9 mouse cellular contexts compared by ENCODE assay signal in genomic region chr19:38602811-38603210, GRCm38 (mm10).
A peak's percentile ranks its signal among the peaks of the same experiment; 100 is the strongest.
DNase-seq lines count a peak whose midpoint lies in the region; ATAC-seq and TF ChIP-seq lines count a peak whose summit lies in the region.
"Had no signal": no experiment of that assay in that cellular context is flagged by ENCODE, and none has a peak within 500 bp of the region (broad histone marks: within the 10 kb centered on the region; RNA-seq: fewer than 3 reads in every experiment).

No protein-coding gene starts in this region.

- H3K4me2 ChIP-seq in hindbrain, postnatal 0 days (ENCODE audit: low read depth, low read length), result no peak overlapping the region
- no peak overlapping the region for H3K4me2 ChIP-seq in hindbrain, embryonic 13.5 days
- H3K4me2 ChIP-seq in embryonic facial prominence, embryonic 14.5 days (ENCODE audit: low read depth, low read length), result no peak overlapping the region
- H3K4me2 ChIP-seq in limb, embryonic 14.5 days (replicated peaks; ENCODE audit: low read depth, low read length, severe bottlenecking), result no peak overlapping the region

- H3K27me3 ChIP-seq in hindbrain, postnatal 0 days (ENCODE audit: insufficient read depth, low read length), result no peaks in the 10 kb centered on the region
- H3K27me3 ChIP-seq in hindbrain, embryonic 13.5 days, result no peaks in the 10 kb centered on the region
- H3K27me3 ChIP-seq in embryonic facial prominence, embryonic 14.5 days (replicated peaks; ENCODE audit: control insufficient read depth, insufficient read depth, low read length), result no peaks in the 10 kb centered on the region
- H3K27me3 ChIP-seq in limb, embryonic 14.5 days (ENCODE audit: control insufficient read depth, insufficient read depth, low read length), result no peaks in the 10 kb centered on the region
- H3K27me3 ChIP-seq: Patski had no signal

- no peak for TF ChIP-seq CTCF in hindbrain, postnatal 0 days (IDR thresholded peaks at IDR 0.05; ENCODE audit: low read depth)

- TF ChIP-seq POLR2A in limb, embryonic 14.5 days (IDR thresholded peaks at IDR 0.05; ENCODE audit: borderline replicate concordance, extremely low read depth, insufficient read depth, insufficient read length), result no peak

- no peaks in the 10 kb centered on the region for H3K9me3 ChIP-seq in hindbrain, postnatal 0 days (ENCODE audit: low read length)
- no peaks in the 10 kb centered on the region for H3K9me3 ChIP-seq in hindbrain, embryonic 13.5 days
- no peaks in the 10 kb centered on the region for H3K9me3 ChIP-seq in embryonic facial prominence, embryonic 14.5 days (ENCODE audit: control insufficient read depth, low read length)
- H3K9me3 ChIP-seq in limb, embryonic 14.5 days (ENCODE audit: control insufficient read depth, low read length), result no peaks in the 10 kb centered on the region

- WGBS in hindbrain, postnatal 0 days, result 46% methylated on average over 9 of the region's 9 CpGs
- 72% methylated on average over 9 of the region's 9 CpGs for WGBS in hindbrain, embryonic 13.5 days
- WGBS in embryonic facial prominence, embryonic 14.5 days, result 40% methylated on average over 9 of the region's 9 CpGs
- 30% methylated on average over 9 of the region's 9 CpGs for WGBS in limb, embryonic 14.5 days

- H3K4me3 ChIP-seq in hindbrain, postnatal 0 days (ENCODE audit: low read length), result no peak overlapping the region
- no peak overlapping the region for H3K4me3 ChIP-seq in hindbrain, embryonic 13.5 days
- no peak overlapping the region for H3K4me3 ChIP-seq in embryonic facial prominence, embryonic 14.5 days (ENCODE audit: low read depth, low read length)
- no peak overlapping the region for H3K4me3 ChIP-seq in limb, embryonic 14.5 days (replicated peaks; ENCODE audit: low read length)

- H3K36me3 ChIP-seq in hindbrain, postnatal 0 days (ENCODE audit: insufficient read depth, low read length), result no peaks in the 10 kb centered on the region
- no peaks in the 10 kb centered on the region for H3K36me3 ChIP-seq in hindbrain, embryonic 13.5 days
- no peaks in the 10 kb centered on the region for H3K36me3 ChIP-seq in embryonic facial prominence, embryonic 14.5 days (ENCODE audit: control insufficient read depth, insufficient read depth, low read length)
- H3K36me3 ChIP-seq in limb, embryonic 14.5 days (ENCODE audit: control insufficient read depth, insufficient read depth, low read length), result no peaks in the 10 kb centered on the region

- H3K27ac ChIP-seq in hindbrain, postnatal 0 days, result no peak overlapping the region
- no peak overlapping the region for H3K27ac ChIP-seq in hindbrain, embryonic 13.5 days
- H3K27ac ChIP-seq in embryonic facial prominence, embryonic 14.5 days (replicated peaks; ENCODE audit: low read depth, low read length), result no peak overlapping the region
- no peak overlapping the region for H3K27ac ChIP-seq in limb, embryonic 14.5 days (replicated peaks; ENCODE audit: low read depth, low read length)

- H3K4me1 ChIP-seq in hindbrain, postnatal 0 days (ENCODE audit: insufficient read depth, low read length), result 0 out of 2 replicates have a peak, but pooled peaks cover 5% of the 10 kb centered on the region
- H3K4me1 ChIP-seq in hindbrain, embryonic 13.5 days (replicated peaks), result 0 out of 2 replicates have a peak, but pooled peaks cover 4% of the 10 kb centered on the region
- 0 out of 2 replicates have a peak, but pooled peaks cover 9% of the 10 kb centered on the region for H3K4me1 ChIP-seq in embryonic facial prominence, embryonic 14.5 days (ENCODE audit: control insufficient read depth, insufficient read depth, low read length)
- peaks cover 8% of the 10 kb centered on the region; the same call in 1 of the 2 replicates for H3K4me1 ChIP-seq in limb, embryonic 14.5 days (ENCODE audit: control insufficient read depth, insufficient read depth, low read length)

- peak; percentile 49 for DNase-seq in hindbrain, postnatal 0 days (ENCODE audit: low spot score)
- DNase-seq in adrenal gland, postnatal 10 days, result peak; percentile 57
- DNase-seq in embryonic facial prominence, embryonic 14.5 days (ENCODE audit: low spot score), result peak; percentile 65
- peak; percentile 41 for DNase-seq in limb, embryonic 14.5 days (ENCODE audit: low spot score)
- no peak for DNase-seq in right cerebral cortex, postnatal 4 days
- no peak for DNase-seq in testis, postnatal 14 days (ENCODE audit: low spot score)

- ATAC-seq in hindbrain, postnatal 0 days, result peak; percentile 76
- no peak for ATAC-seq in hindbrain, embryonic 13.5 days (ENCODE audit: low FRiP score)
- ATAC-seq in embryonic facial prominence, embryonic 14.5 days (ENCODE audit: low read depth), result peak; percentile 86
- ATAC-seq in limb, embryonic 14.5 days (ENCODE audit: low FRiP score, low read depth), result peak; percentile 70
- ATAC-seq in megakaryocyte progenitor cell, adult 5-6 weeks (replicated peaks; ENCODE audit: poor library complexity), result no peak
- ATAC-seq: Patski had no signal

- H3K9ac ChIP-seq in hindbrain, postnatal 0 days (replicated peaks; ENCODE audit: low read length), result no peak overlapping the region
- no peak overlapping the region for H3K9ac ChIP-seq in hindbrain, embryonic 13.5 days
- no peak overlapping the region for H3K9ac ChIP-seq in embryonic facial prominence, embryonic 14.5 days (ENCODE audit: low read depth, low read length)
- no peak overlapping the region for H3K9ac ChIP-seq in limb, embryonic 14.5 days (ENCODE audit: low read depth, low read length, severe bottlenecking)

Comparison
In these comparisons a context has a peak if more than half of its experiments do, and no peak if none do; other contexts are left out.
1. ATAC-seq: peak in hindbrain, postnatal 0 days (single experiment), embryonic facial prominence, embryonic 14.5 days (single experiment) and limb, embryonic 14.5 days (single experiment); none in hindbrain, embryonic 13.5 days (single experiment) and megakaryocyte progenitor cell, adult 5-6 weeks (single experiment).
2. DNase-seq: peak in hindbrain, postnatal 0 days (single experiment), adrenal gland, postnatal 10 days (single experiment), embryonic facial prominence, embryonic 14.5 days (single experiment) and limb, embryonic 14.5 days (single experiment); none in right cerebral cortex, postnatal 4 days (single experiment) and testis, postnatal 14 days (single experiment).